Mouse (Mus musculus): ENCODE results near the gene Trpm3. TPM values are rescaled to one million over a fixed set of nuclear protein-coding genes. Genes with fewer than 3 reads are reported as not detected.

Trpm3 gene
- polyA plus RNA-seq, 1 experiment from 2014 or later = 0.04 TPM

DNA sequence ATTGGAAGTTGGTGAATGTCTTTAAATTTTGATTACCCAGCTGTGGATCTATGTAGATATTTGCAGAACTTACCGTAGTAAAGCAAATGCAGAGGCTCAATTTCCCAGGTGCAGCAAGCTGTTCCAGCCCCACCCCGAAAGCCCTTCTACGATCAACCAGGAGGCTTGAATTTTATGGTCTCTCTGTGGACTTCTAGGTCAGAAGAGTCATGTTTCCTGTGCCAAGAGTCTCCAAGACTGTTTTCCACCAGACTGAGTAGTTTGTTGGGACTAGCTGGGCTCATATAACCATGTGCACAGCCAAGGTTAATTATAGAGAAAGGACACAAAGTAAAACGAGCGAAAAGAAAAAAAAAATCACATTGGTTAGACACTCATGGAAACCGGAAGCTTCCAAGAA is 364.6 kb downstream of the Trpm3 start:
- Histone ChIP-seq H3K36me3 (ENCODE audit: inconsistent target) (no peaks in the 10 kb centered on the region), H3K27ac (no peak overlapping the region), H3K4me3 (ENCODE audit: inconsistent target) (no peak overlapping the region), H3K79me2 (ENCODE audit: inconsistent target) (no peaks in the 10 kb centered on the region)
- 80% methylated on average over 6 of the region's 6 CpGs for WGBS (ENCODE audit: missing documents)

DNA sequence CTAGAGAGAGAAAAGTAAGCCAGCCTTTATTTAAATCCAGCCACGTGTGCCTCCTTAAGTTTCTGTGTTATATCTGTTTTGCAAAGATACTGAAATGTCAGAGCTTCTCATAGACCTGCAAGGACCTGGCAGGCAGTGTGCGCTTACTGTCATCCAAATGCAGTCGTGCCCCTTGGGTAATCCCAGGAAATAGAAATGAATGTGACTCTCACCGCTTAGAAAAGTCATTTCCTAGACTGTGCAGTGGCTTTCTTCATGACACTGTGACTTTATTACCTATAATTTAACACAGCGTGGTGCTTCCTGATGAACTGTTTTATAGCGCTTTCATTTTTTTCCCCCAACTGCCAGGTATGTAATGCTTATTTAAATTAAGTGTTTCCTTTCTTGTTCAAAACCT is 379.7 kb downstream of the Trpm3 start:
- WGBS (ENCODE audit: missing documents) = 79% methylated on average over 6 of the region's 6 CpGs
- Histone ChIP-seq H3K79me2 (ENCODE audit: inconsistent target) (no peaks in the 10 kb centered on the region), H3K27ac (no peak overlapping the region), H3K36me3 (ENCODE audit: inconsistent target) (no peaks in the 10 kb centered on the region), H3K4me3 (ENCODE audit: inconsistent target) (no peak overlapping the region)

DNA sequence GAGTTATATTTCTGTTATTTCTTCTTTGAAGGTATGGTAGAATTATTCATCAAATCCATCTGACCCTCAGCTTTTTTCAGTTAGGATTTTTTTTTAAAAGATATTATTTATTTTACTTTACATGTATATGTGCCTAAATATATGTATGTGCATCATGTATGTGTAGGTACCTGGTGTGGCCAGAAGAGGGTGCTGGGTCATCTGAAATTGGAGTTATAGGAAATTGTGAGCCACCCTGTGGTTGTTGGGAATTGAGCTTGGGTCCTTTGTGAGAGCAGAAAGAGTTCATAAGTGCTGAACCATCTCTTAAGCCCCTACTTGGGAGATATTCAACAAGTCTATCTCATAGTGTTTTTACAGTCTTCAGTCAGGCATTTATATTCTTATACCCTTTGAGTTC is 389.1 kb downstream of the Trpm3 start:
- no peak overlapping the region for H3K27ac ChIP-seq

DNA sequence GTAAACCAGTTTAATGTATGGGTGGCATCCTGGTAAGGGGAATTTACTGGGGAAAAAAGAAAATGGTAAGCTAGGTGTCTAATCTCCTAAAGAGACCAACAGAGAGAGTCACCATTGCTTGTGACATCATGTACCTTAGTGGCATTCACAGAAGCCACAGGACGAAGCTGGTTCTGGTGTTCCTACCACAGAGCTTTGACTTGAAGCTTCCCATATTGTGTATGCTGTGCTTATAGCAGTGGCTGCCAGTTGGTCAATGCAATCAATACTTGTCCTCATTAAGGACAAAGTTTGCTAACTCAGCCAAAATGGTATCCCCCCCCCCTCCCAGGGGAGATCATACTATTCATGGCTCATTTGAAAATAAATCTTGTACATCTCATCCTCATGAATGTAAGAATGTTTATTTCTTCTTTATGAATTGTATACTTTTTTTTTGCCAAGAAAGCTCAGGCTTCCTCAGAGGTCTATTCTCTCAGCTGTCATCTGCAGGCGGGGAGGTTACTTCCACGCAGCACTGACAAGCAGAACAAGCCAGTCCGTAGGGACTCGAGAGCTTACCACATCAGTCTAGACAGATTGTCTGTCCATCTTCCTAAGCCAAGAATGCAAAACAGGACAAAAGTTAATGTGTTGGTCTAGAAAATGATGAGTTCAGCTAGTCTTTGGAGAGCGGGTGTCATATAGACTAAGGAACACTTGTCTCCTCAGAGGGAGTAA is 404.3 kb downstream of the Trpm3 start:
- 87% methylated on average over 6 of the region's 6 CpGs for WGBS (ENCODE audit: missing documents)
- Histone ChIP-seq H3K36me3 (ENCODE audit: inconsistent target) (no peaks in the 10 kb centered on the region), H3K27ac (no peak overlapping the region), H3K4me3 (ENCODE audit: inconsistent target) (no peak overlapping the region), H3K79me2 (ENCODE audit: inconsistent target) (no peaks in the 10 kb centered on the region)

More for the DNA sequence above, 389.1 kb downstream of the Trpm3 start:
- H3K36me3 ChIP-seq (ENCODE audit: inconsistent target) = no peaks in the 10 kb centered on the region
- no peak overlapping the region for H3K4me3 ChIP-seq (ENCODE audit: inconsistent target)
- H3K79me2 ChIP-seq (ENCODE audit: inconsistent target) = no peaks in the 10 kb centered on the region

DNA sequence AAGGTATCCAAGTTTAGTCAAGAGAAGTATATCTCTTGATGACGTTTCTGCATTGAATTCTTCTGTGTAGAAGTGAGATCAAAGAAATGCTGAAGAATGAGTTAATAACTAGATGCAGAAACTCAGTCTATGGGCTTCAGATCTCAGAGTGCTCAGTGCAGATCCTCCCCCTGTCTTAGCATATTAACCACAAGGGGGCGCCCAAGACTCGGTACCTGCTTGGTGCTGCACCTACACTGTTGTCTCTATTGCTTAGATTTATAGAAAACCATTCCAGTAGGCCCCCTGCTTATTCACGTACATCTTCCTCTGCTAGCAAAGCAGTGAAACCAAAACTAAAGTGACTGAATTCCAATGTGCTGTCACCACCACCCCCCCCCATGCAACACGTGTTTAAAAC is 413.3 kb downstream of the Trpm3 start:
- no peak overlapping the region for H3K4me3 ChIP-seq (ENCODE audit: inconsistent target)
- WGBS (ENCODE audit: missing documents) = 24% methylated on average over 5 of the region's 5 CpGs
- no peaks in the 10 kb centered on the region for H3K79me2 ChIP-seq (ENCODE audit: inconsistent target)
- H3K27ac ChIP-seq = no peak overlapping the region
- H3K36me3 ChIP-seq (ENCODE audit: inconsistent target) = no peaks in the 10 kb centered on the region

DNA sequence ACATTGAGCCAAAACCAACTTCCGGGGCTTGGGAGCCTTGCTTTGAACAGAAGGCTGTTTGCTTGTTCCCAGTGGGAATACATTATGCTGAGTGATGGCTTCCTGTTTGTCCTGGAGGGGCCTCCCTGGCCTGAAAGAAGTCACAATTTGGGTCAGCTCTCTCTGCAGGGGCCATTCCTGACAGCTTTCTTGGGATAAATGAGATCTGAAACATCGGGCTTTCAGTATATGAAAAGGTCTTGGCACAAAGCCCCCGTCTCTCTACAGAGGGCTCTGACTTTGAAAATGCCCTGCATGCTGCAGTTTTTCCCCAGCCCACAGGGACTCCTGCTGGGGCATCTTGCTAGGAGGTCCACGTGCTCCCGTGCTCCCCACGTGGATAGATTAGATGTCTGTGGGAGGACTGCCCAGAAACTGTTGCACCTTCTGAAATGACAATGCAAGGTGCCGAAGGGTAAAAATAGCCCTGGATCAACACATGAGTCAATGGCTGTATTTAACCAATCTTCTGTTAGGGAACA is 415.6 kb downstream of the Trpm3 start:
- 28% methylated on average over 7 of the region's 7 CpGs for WGBS (ENCODE audit: missing documents)
- Histone ChIP-seq H3K4me3 (ENCODE audit: inconsistent target) (no peak overlapping the region), H3K79me2 (ENCODE audit: inconsistent target) (no peaks in the 10 kb centered on the region), H3K36me3 (ENCODE audit: inconsistent target) (no peaks in the 10 kb centered on the region), H3K27ac (no peak overlapping the region)

DNA sequence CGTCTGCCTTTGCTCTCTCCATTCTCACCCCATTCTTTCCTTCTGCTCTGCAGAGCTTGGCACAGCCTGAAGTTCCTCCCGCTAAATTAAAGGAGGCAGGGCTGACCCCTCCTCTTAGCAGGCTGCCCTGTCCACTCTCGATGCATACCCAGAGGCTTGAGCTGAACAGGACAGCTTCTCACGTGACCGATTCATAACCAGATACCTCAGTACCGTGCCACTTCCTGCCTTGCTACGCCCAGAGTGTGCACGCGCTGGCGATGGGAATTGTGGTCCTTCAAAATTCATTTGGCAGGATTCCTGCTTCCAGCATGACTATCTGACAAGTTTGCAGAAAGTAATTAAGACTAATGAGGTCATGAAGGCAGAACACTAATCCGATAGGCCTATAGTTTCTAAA is 433.6 kb downstream of the Trpm3 start:
- Histone ChIP-seq H3K27ac (no peak overlapping the region), H3K4me3 (ENCODE audit: inconsistent target) (no peak overlapping the region), H3K79me2 (ENCODE audit: inconsistent target) (no peaks in the 10 kb centered on the region), H3K36me3 (ENCODE audit: inconsistent target) (no peaks in the 10 kb centered on the region)
- WGBS (ENCODE audit: missing documents) = 88% methylated on average over 11 of the region's 11 CpGs

DNA sequence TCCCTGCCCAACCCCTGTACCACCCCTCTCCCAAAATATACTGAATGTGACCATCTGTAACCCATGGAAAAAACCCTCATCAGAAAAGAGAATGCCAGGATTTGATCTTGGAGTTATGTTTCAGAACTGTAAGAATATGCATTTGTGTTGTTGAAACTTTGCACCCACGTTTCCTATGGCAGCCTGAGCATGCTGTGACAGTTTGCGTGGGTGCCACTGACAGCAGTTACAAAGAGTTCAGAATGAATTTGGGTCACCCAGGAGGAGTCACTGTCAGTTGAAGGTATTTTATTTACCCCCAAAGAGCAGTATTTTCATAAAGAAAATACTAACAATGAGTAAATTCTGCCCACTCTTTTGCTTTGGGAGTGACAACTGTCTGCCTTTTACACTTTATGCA is 434.0 kb downstream of the Trpm3 start:
- H3K27ac ChIP-seq = no peak overlapping the region
- H3K36me3 ChIP-seq (ENCODE audit: inconsistent target) = no peaks in the 10 kb centered on the region
- no peak overlapping the region for H3K4me3 ChIP-seq (ENCODE audit: inconsistent target)
- WGBS (ENCODE audit: missing documents) = 97% methylated on average over 2 of the region's 2 CpGs
- H3K79me2 ChIP-seq (ENCODE audit: inconsistent target) = no peaks in the 10 kb centered on the region

DNA sequence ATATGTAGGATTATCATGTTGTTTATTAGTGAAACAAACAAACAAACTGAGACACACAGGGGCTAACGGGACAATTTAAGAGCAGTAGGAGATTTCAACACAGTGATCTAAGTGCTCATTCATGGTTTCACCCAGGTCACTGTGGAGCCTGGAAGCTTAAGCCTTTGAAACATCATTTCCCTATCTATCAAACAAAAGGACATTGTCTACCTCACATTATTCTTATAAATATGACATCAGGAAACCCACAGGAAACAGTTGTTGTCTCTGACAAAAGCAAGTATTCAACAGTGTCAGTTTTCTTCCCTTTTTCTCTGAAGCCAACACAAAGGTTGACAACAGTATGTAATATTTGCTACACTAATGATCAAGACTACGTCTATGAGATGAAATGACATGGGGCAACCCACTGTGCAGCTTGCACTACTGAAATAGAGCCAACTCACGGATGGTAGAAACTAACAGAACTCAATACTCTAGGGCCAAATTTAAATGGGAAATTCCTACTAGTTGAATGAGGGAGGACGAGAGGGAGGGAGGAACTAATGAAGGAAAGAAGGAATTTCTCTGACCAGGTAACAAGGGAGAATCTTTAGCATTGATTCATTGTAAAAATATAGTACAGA is 443.4 kb downstream of the Trpm3 start:
- 34% methylated on average over 4 of the region's 4 CpGs for WGBS (ENCODE audit: missing documents)
- Histone ChIP-seq H3K4me3 (ENCODE audit: inconsistent target) (no peak overlapping the region), H3K79me2 (ENCODE audit: inconsistent target) (no peaks in the 10 kb centered on the region), H3K27ac (no peak overlapping the region), H3K36me3 (ENCODE audit: inconsistent target) (no peaks in the 10 kb centered on the region)

DNA sequence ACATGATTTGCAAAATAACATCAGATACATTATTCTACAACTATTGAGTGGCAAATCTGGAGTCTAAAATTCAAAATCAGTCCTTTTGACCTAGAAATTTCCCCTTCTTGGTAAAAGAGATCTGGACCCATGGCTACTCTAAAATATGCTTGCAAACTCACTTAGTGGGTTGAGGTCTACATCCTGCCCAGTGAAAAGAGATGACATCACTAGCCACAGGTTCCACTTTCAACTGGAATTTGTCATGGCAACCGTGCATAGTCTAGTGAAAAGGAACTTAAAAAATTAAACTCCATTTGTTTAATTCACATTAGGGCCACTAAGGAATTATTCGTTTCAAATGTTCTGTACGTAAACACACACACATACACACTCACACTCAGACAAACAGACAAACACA is 455.6 kb downstream of the Trpm3 start:
- Histone ChIP-seq H3K79me2 (ENCODE audit: inconsistent target) (no peaks in the 10 kb centered on the region), H3K4me3 (ENCODE audit: inconsistent target) (no peak overlapping the region), H3K36me3 (ENCODE audit: inconsistent target) (no peaks in the 10 kb centered on the region), H3K27ac (no peak overlapping the region)
- 53% methylated on average over 3 of the region's 3 CpGs for WGBS (ENCODE audit: missing documents)

DNA sequence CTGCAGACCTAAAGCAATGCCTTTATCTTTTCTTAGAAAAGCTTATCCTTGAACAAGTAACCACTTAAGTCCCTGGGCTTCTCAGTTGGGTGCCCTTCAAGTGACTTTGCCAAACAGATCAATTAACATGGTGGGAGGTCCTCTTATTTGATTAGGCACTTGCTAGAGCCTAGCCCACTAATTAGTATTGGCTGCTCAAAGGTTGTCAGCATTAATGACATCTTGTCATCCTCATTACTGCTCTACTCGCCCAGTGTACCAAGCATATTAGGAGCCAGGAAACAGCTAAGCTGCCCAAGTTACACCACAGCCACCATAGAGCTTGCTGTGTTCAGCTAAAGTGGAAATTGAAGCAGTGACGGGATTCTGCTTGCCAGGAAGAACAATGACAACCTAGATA is 456.4 kb downstream of the Trpm3 start:
- H3K79me2 ChIP-seq (ENCODE audit: inconsistent target) = no peaks in the 10 kb centered on the region
- 80% methylated on average over 2 of the region's 2 CpGs for WGBS (ENCODE audit: missing documents)
- H3K36me3 ChIP-seq (ENCODE audit: inconsistent target) = no peaks in the 10 kb centered on the region
- no peak overlapping the region for H3K4me3 ChIP-seq (ENCODE audit: inconsistent target)
- no peak overlapping the region for H3K27ac ChIP-seq

DNA sequence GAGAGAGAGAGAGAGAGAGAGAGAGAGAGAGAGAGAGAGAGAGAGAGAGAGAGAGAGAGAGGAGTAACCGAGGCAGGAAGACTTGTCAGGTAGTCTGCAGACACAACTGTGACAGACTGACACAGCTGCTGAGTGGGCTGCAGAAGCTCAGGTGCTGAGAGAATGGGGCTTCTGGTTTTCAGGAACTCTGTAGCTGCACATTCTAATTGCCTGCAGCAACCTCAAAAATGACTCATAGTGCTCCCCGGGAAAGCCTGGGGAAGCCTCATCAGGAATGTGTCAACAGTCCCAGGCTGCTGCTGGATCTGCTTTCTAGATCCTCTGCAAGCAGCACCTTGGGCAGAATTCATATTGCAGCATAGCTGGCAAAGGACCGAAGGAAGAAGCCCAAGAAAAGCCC is 457.9 kb downstream of the Trpm3 start:
- WGBS (ENCODE audit: missing documents) = 53% methylated on average over 2 of the region's 3 CpGs
- no peaks in the 10 kb centered on the region for H3K36me3 ChIP-seq (ENCODE audit: inconsistent target)
- no peak overlapping the region for H3K4me3 ChIP-seq (ENCODE audit: inconsistent target)
- no peak overlapping the region for H3K27ac ChIP-seq
- H3K79me2 ChIP-seq (ENCODE audit: inconsistent target) = no peaks in the 10 kb centered on the region

DNA sequence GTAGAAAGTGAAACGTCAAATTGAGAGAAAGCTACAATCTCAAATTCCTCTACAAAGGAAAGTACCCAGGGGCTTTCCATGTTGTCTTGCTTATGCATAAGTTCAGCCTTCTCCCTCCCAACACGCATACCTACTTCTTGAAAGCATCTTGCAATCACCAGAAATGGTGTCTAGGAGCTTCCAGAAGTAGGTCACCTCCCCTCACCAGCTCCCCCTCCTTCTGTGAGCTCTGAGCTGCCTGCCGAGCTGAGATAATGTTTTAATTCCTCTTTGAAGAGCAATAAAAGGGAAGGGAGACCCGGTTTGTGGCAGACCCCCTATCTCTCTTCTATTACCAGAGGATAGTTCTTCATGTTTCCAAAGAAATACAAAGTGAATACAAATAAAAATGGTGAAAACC is 465.5 kb downstream of the Trpm3 start:
- Histone ChIP-seq H3K79me2 (ENCODE audit: inconsistent target) (no peaks in the 10 kb centered on the region), H3K36me3 (ENCODE audit: inconsistent target) (no peaks in the 10 kb centered on the region)
- WGBS (ENCODE audit: missing documents) = 11% methylated on average over 4 of the region's 4 CpGs

DNA sequence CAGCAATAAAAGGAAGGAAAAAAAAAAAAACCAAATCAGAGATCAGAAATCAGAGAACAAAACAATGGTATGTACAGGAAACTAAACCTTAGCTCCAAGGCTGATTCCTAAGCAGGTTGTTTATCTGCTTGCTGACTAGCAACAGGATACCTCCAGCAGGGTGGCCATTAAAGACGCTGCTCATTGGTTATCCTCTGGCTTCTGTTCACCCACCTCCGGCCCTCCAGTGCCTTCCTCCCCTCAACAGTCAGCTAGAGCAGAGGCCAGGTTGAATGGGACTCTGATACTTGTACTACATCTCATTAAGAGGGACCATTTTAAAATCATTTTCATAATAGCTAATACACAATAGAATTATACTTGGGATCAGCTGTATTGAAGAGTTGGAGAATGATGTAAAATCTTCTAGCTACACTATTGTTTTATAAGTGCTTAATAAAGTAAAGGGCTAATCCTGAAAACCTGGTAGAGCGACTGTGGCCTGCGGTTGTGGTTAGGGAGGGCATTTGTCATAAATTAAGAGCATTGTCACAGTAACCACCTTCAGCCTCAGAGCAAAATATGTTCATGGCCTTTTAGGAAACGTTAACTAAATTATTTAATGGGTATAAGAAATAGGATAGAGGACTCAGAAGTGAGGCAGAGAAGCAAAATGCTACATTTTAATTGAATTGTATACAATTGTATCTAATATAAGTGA is 469.3 kb downstream of the Trpm3 start:
- H3K36me3 ChIP-seq (ENCODE audit: inconsistent target) = no peaks in the 10 kb centered on the region
- H3K79me2 ChIP-seq (ENCODE audit: inconsistent target) = no peaks in the 10 kb centered on the region
- no peak overlapping the region for H3K27ac ChIP-seq
- 14% methylated on average over 5 of the region's 5 CpGs for WGBS (ENCODE audit: missing documents)
- H3K4me3 ChIP-seq (ENCODE audit: inconsistent target) = no peak overlapping the region

More for the DNA sequence above, 465.5 kb downstream of the Trpm3 start:
- Histone ChIP-seq H3K4me3 (ENCODE audit: inconsistent target) (no peak overlapping the region), H3K27ac (no peak overlapping the region)

DNA sequence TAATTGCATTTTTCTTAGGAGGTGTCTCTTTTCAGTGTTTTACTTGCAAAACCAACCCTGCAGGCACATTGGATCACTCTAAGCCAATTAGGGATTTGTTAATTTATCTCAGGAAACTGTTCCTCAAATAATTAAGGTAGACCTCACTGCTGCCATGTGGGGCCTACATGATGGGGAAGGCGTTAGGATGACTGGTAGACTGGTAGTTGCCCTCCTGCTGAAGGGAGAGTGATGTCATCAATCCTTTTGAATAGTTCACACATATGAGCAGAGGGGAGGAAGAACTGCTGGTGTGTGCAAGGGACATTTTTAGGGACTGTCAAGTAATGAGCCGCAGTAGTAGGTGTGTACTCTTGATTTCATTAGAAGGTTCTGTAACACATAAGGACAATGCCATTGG is 472.8 kb downstream of the Trpm3 start:
- no peak overlapping the region for H3K27ac ChIP-seq
- H3K79me2 ChIP-seq (ENCODE audit: inconsistent target) = no peaks in the 10 kb centered on the region
- WGBS (ENCODE audit: missing documents) = 92% methylated on average over 2 of the region's 2 CpGs
- no peak overlapping the region for H3K4me3 ChIP-seq (ENCODE audit: inconsistent target)
- no peaks in the 10 kb centered on the region for H3K36me3 ChIP-seq (ENCODE audit: inconsistent target)
